Mouse (Mus musculus) 3T3-L1 (cell line): ENCODE data around the gene D1Ertd622e.
A peak's percentile ranks its signal among the peaks of the same experiment; 100 is the strongest.

Experiments used
- DNase-seq: peaks from one replicate; pipeline ENCODE4 v3.0.0-alpha.2; 2015; ENCODE audit warnings: low read depth, low spot score

Gene D1Ertd622e

DNA sequence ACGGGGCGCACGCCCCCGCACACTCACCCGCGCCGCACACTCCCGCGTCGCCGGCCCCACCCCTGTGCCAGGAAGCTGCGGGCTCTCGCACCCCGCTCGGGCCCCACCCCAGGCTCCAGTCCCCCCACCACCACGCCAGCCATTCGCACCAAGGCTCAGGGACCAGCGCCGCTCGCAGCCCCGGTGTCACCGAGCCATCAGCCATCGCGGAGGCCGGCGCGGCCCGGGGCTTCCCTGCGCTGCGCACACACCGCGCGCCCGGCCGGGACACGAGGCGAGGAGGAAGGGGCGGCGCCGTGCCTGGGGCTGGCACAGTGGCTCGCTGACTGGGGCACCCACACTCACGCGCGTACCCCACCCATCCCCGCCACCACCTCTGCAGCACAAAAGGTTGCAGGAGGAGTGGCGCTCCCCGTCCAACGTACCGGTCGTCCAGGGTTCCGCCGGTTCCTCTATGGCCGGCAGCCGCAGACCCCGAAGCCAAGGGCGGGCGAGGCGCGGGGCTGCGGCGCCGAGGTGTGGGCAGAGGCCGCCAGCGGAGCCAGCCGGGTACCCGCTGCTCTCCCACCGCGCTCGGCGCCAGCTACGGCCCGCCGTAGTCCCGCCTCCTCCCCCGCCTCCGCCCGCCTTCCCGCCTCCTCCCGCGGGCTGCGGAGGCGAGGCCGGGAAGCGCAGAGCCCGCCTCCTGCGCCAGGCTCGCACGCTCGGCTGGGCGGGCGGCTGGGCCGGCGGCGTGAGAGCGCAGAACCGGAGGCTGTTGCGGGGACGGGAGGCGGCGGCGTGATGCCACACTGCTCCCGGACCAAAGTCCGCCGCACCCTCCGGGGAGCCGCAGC is at the start of gene D1Ertd622e:
Gene D1Ertd622e, minus strand, starts transcription at position 669 of the 836 bp plus-strand sequence.
- peak; percentile 62 for DNase-seq

- DNase-seq: no peak
These were observed 48.6 kb upstream of the D1Ertd622e start for GRCm38 (mm10) chr1:97710520-97710919.

- no peak for DNase-seq
These were observed 43.5 kb upstream of the D1Ertd622e start for GRCm38 (mm10) chr1:97705389-97705788.

GRCm38 (mm10) chr1:97704646-97705045 is 42.8 kb upstream of the D1Ertd622e start:
- DNase-seq: no peak

- DNase-seq: no peak
These were observed 37.2 kb upstream of the D1Ertd622e start for GRCm38 (mm10) chr1:97698956-97699570.

DNA sequence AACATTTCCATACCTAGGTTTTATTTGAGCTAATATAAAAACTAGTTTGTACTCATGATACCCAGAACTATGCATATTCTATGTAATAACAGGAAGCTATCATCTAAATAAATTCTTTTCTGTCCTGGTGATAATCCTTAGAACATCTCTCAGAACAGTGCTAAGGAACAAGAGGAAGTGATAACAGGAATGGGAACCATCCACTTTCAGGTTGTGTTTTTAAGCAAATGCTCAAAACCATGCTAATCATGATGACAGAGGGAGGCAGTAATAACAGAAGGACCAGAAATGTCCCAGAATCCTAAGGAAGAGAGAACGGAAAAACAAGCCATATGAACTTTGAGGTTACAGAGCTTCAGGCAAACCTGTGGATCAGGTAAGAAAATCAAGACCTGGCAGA is 35.4 kb upstream of the D1Ertd622e start:
- DNase-seq: no peak

GRCm38 (mm10) chr1:97693825-97694224 is 32.0 kb upstream of the D1Ertd622e start:
- DNase-seq: no peak

DNA sequence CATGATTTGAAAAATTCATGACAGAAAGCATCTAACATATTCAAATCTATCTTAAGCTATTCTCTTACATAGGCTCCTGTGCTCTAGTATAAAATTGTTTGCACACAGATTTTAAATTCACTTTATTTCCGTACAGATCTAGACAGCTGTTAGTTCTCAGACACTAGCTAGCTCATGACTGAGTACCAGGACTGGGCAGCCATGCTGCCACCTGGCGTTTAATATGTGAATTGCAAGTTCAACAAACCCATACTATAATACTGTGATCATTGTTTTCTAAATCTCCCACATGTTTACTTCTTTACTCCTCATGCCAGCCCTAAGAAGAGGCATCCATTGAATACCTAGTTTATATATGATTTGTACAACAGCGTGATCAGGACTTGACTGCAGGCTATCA is 26.9 kb upstream of the D1Ertd622e start:
- peak; percentile 77 for DNase-seq

DNA sequence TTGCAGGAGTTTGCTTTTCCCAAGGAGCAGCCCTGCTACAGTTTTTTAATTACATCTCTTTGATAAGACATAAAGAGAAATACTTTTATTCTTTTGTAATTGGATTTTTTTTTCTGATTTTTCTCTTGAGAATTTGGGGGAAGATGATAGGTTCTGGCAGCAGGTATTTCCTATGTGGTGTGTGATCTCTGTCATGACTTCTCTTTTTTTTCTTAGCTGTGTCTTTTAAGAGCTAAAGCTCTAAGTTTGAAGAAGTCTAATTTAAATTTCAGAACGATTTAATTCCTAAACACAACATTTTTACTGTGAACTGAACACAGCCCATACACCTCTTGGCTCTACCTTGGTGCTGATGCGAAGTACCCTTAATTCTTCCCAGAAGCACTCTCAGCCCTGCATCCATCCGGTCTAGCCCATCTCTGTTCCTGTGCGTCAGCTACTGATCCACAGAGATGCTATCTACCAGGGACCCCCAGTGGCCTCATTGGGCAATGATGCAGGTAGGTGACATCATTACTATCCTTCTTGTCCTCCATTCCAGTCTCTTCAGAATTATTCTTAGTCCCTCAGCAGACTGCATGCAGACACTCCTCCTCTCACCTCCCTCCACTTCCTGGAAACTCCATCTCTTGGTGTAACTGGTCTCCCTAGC is 14.8 kb upstream of the D1Ertd622e start:
- no peak for DNase-seq

- no peak for DNase-seq
These were observed 14.2 kb upstream of the D1Ertd622e start for GRCm38 (mm10) chr1:97676115-97676514.

- DNase-seq: no peak
These were observed 11.0 kb upstream of the D1Ertd622e start for GRCm38 (mm10) chr1:97672849-97673248.

GRCm38 (mm10) chr1:97667288-97667687 is 5.4 kb upstream of the D1Ertd622e start:
- DNase-seq: no peak

- DNase-seq: peak; percentile 35
These were observed 450 bp upstream of the D1Ertd622e start for GRCm38 (mm10) chr1:97662324-97662723.

- peak; percentile 84 for DNase-seq
These were observed 1.0 kb downstream of the D1Ertd622e start for GRCm38 (mm10) chr1:97660687-97661405.

DNA sequence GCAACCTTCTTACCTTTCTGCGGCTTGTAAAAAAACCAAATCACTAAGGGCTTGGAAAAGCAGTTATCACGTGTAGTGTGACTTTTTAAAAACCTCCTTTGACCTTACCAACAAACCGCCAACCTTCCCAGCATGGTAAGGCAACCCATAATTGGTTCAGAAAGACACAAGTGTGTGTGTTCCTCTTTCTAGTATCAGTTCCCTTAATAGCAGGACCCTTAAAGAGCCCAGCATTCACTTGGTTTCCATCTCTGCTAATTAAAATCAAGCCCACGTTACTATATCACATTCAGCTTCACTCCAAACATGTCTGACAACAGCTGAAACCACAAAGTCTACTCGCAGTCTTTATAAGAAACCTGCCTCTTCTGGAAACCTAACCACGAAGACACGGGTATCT is 2.5 kb downstream of the D1Ertd622e start:
- peak; percentile 21 for DNase-seq

GRCm38 (mm10) chr1:97657786-97658185 is 4.1 kb downstream of the D1Ertd622e start:
- no peak for DNase-seq

- DNase-seq: peak; percentile 19
These were observed 4.7 kb downstream of the D1Ertd622e start for GRCm38 (mm10) chr1:97657201-97657600.

- DNase-seq: no peak
These were observed 7.4 kb downstream of the D1Ertd622e start for GRCm38 (mm10) chr1:97654397-97654975.

- DNase-seq: peak; percentile 16
These were observed 11.2 kb downstream of the D1Ertd622e start for GRCm38 (mm10) chr1:97650553-97651123.

DNA sequence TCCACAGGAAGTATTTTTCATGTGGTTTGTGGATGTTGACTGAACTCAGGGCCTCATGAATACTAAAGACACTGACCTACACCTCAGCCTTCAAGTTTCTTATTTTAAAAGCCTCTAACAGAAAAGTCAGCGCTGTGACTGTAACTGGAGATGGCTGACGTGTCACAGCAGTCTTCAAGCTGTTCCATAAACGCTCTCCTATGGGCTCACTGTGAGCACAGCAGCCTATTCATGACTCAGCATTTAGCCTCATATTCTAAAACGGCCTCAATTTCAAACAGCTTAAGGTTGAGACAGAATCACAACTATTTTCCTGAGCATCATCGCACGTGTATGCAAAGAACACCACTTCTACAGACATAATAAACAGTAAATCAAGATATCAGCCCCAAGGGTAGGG is 11.8 kb downstream of the D1Ertd622e start:
- DNase-seq: peak; percentile 70

DNA sequence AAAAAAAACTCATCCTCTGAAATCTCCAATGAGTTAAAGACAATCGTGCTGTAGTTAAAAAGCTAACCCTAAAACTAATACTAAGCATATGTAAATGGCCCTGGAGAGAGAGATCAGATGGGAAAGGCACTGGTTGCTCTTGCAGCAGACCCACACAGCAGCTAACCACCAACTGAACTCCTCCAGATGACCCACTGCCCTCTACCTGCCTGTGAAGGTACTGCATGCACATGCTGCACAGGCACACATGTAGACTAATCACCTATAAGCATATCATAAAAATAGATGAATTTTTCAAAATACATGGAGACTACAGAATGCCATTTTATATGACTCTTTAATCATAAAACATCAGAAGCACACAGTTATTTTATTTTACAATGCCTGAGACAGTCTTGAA is 14.8 kb downstream of the D1Ertd622e start:
- DNase-seq: peak; percentile 41
